Mouse (Mus musculus) erythroblast, embryonic 14.5 days (primary cell): ENCODE measurements around the gene Pnpla1.

Source experiments
- GATA1 ChIP-seq: IDR thresholded peaks from 2 replicates; pipeline ENCODE4 v1.6.1; 2012; ENCODE audit warnings: low read length, inconsistent platforms, mixed read lengths
- TAL1 ChIP-seq: IDR thresholded peaks from 3 replicates; pipeline ENCODE4 v1.6.1; 2012; ENCODE audit warnings: low read length, inconsistent platforms, mixed read lengths

DNA sequence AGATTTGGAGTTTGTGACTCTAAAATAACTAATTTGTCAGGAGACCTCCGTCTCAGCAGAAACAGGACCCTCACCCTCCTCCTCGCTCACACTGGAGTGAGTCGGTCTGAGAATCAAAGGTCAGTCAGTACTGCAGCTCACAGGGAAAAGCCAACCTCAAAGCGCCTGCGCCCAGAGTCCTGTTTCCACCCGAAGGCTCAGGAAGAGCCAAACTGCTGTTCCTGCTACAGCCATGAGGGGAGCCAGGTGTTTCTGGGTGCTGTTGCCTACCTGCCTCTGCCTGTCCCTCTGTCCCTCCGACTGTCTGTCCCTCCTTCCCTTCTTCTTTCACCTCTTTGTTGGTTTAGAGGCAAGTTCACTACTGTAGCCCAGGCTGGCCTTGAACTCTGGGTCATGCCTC, 51.9 kb downstream of the Pnpla1 start:
- TF ChIP-seq TAL1 (no peak), GATA1 (no peak)
